Mouse (Mus musculus): ENCODE measurements at regions not wholly inside any gene's neighbourhood (a gene's known extent, or its start where the extent isn't known, plus 50 kb on each side); places are given as distances from the start of the nearest gene placed in this dataset.
A peak's percentile ranks its signal among the peaks of the same experiment; 100 is the strongest.

- no peak for DNase-seq
Observed at GRCm38 (mm10) chr6:79387732-79388131, 430.0 kb upstream of the Gm20594 start.

DNA sequence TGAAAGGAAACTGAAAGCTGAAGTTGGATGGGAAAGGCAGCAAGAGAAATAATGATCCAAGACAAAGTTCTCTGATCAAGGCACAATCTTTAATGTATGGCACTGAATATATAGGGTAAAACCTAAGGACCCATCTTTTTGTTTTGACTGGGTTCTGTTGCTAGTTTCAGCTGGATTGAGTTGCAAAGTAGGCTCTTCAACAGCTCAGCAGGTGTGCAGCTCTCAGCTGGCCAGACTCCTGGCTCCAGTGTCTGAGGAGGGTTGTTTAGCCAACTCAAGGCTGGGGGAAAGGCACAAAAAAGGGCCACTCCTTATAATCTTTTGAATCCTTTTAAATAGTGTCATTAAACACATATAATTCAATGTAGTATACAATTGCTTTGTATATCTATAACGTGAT is 416.6 kb upstream of the Gm20594 start:
- no peak for DNase-seq

GRCm38 (mm10) chr6:79408955-79409354 is 408.8 kb upstream of the Gm20594 start:
- DNase-seq: no peak

- DNase-seq: peak; percentile 39
Observed at GRCm38 (mm10) chr6:79445821-79446220, 371.9 kb upstream of the Gm20594 start.

DNA sequence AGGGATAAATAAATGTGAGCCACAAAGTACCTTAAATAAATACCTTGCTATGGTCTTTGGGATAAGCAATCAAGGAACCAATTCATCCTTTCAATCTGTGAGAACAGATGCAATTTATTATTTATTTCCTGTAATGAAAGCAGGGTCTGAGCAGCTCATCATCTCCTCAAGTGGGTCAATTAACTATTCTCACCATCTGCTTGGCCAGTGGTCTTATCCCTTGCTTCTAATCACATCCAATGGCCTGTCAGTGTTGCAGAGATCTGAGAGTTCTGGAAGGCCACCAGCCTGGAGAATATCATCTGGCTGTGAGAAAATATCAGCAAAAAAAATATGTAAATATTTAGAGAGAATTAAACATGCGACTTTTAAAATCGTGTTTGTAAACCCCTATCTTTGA is 326.5 kb upstream of the Gm20594 start:
- DNase-seq: no peak

DNA sequence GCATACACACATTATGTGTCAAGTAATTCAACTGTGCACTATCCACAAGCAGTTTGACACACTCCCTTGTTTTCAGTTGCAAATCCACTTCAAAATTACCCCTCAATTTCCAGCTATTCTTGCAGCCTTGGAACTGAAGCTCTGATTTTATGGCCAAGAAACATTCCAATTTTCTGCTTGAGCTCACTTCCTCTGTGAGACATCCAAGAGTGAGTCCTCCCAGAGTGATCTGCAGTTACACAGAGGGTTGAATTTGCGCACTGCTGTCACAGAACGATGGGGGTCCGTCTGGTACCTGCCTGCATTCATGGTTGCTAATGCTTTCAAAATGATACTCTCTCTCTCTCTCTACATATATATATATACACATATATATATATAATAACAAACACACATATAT is 317.1 kb upstream of the Gm20594 start:
- no peak for DNase-seq
